Mouse (Mus musculus): ENCODE results near the gene Vtcn1. TPM values are rescaled to one million over a fixed set of nuclear protein-coding genes. Genes with fewer than 3 reads are reported as not detected.

Vtcn1 gene
- total RNA-seq, 2 experiments from 2014 or later: 0.52 to 0.53 TPM

DNA sequence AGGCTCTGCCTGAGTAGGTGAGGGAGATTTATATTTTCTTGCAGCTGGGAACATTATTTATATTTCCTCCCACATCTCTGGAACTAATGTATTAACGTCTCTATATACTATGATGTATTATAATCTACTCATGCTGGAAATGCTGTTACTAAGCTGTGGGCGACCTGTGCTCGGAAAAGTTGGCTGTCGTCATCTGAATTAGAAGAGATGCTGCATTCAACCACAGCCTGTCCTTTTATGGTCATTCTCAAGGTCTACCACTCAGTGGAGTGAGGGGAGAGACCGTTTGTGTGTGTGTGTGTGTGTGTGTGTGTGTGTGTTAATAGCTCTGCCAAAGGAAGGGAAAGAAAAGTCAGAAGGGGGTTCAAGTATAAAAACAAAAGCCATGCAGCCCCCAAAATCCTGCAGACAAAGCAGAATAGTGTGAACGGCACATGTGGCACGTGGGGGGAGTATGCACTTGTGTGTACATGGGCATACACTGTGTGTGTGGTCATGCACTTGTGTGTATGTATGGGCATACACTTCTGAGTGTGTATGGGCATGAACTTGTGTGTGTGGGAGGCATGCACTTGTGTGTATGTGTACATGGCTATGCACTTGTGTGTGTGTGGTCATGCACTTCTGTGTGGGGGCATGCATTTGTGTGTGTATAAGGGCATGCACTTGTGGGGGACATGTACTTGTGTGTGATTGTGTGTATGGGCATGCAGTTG is 86.4 kb downstream of the Vtcn1 start:
- DNase-seq (ENCODE audit: low spot score): no peak
- intact Hi-C loops (cut with DNase I): no loop called here

DNA sequence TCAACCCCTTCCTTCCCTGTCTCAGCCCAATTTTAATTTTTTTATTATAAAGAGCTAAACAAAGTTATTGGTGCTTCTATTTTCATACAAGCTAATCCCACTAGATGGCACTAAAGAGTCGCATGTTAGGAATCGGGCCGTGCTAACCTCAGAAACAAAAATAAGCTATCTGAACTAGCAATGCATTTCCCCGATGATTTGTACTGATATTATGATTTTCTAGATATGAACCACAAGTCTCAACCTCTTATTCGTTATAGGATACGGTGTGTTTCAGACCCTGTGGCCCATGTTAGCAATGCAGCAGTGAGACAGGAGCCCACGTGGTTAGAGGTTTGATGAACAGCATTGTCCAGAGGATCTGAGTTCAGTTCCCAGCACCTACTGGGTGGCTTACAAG is 91.6 kb downstream of the Vtcn1 start:
- intact Hi-C loops (cut with DNase I): loop anchor here (5.0 kb wide), 1 partner anchor 380 kb away; no protein-coding TSS in a partner anchor
- DNase-seq (ENCODE audit: low spot score): no peak

DNA sequence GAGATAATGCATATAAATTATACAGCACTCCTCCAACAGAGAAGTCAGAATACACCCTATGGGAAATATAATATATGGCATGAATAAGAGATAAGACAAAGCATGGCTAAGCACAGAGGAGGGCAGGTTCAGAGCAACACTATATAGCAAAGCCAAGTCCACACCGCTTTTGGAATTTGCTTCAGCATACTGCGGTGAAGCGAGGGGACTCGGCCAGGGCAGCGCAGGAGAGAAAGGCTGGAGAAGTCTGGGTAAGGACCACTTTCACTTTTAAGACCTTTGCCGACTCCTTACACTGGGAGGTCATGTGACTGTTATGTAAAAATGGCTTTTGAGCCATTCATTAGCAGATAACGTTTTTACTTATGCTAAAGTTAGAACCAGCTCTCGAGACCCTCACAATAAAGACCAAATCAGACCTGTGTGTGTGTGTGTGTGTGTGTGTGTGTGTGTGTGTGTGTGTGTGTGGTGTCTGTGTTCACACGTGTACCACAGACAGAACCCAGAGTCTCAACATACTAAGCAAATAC is 95.4 kb downstream of the Vtcn1 start:
- DNase-seq (ENCODE audit: low spot score): no peak
- intact Hi-C loops (cut with DNase I): loop anchor here (5.0 kb wide), 1 partner anchor 233 kb away; the partner anchor contains the start of gene Man1a2

DNA sequence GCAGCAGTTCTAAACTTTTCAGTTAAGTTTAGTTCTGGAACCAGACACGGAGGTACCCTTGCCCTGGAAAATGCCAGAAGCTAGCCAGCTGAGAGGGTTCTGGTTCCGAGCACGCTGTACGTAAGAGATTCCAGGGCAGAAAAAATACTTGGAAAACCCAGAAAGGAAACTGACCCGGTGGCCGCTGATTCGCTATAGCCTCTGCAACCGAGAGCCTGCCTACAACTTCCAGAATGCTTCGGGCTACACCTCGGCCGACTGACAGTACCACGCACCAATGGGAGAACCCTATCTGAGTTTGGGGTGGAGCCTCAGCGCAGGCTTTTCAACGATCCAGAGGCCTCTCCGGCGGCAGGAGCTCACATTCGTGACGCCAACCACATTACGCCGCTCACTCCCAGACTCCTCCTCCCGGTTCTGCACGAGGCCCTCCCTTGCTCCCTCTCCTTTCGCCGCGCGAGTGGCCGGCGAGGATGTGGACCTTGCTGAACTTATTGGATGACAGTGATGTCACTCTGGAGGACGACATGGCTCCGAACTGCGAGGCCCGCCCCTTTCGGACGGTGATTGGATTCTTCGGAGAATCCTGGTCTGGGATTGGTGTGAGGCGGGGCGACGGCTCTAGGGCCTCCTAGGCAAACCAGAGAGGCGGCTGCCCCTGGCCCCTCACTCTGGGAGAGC is 96.7 kb downstream of the Vtcn1 start, which contains the start of gene Trim45:
Gene Trim45 (plus strand): TSS at position 378 of the 681 bp plus-strand sequence.
- intact Hi-C loops (cut with DNase I): loop anchor here (5.0 kb wide), 1 partner anchor 235 kb away; the partner anchor contains the start of gene Man1a2
- DNase-seq (ENCODE audit: low spot score): peak; percentile 99

DNA sequence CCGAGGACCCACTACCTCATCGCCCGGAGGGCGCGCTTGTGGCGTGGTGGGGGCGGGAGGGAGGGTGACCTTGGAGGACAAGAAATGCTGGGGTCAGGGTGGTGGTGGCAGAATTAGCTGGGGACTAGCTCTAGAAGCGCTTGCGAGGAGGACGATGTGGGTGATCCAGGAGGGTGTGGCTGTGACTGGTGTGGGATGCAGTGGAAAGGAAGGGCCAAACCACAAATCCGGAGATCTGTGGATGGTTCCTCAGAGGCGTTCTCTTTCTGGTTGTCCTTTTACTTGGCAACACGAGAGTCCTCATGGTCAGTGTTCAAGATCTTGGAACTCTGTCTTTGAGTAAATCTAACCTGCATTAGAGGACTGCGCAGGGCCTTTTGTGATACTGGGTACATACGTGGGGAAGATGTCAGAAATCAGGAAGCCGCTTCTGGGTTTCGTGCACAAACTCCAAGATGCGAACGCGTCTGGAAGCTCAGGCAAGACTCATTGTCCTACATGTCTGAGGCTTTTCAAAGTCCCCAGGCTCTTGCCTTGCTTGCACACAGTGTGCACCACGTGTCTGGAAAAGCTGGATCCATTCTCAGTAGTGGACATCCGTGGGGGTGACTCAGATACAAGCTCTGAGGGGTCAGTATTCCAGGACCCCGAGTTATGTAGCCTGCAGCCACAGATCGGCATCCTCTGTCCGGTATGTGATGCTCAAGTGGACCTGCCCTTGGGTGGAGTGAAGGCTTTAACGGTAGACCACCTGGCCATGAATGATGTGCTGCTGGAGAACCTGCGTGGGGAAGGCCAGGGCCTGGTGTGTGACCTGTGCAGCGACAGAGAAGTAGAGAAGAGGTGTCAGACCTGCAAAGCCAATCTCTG is 97.5 kb downstream of the Vtcn1 start:
- intact Hi-C loops (cut with DNase I): loop anchor here (5.0 kb wide), 1 partner anchor 235 kb away; the partner anchor contains the start of gene Man1a2
- no peak for DNase-seq (ENCODE audit: low spot score)

DNA sequence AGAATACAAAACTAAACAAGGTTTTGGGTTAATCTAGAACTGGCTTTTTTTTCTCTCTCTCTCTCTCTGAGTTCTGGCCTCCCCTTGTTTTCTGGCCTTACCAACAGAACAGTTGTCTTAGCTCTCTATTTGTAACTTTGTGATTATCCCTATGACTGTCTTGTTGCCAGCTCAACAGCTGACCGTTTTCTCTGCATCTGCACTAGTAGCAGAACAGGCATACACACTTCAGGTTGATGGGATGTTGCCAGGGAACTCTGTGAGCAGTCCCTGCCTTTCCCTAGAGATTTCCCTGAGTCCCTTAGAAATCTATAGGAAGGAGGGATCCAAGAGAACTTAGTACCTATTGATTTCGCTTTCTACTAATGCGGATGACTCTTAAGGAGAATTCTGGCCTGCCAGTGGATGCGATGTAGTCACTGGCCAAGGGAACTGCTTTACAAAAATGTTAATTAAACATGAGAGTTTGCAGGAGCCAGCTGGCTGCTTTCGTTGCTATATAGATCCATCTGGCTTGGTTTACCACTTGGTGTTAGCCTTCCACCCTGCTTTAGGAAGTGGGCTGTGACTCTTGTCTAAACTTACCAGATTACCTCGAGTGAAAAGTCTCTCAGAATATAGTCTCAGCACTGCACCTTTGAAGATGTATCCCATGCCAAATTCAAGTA is 98.9 kb downstream of the Vtcn1 start:
- intact Hi-C loops (cut with DNase I): loop anchor here (5.0 kb wide), 1 partner anchor 237 kb away; the partner anchor contains the start of gene Man1a2
- DNase-seq (ENCODE audit: low spot score): no peak

DNA sequence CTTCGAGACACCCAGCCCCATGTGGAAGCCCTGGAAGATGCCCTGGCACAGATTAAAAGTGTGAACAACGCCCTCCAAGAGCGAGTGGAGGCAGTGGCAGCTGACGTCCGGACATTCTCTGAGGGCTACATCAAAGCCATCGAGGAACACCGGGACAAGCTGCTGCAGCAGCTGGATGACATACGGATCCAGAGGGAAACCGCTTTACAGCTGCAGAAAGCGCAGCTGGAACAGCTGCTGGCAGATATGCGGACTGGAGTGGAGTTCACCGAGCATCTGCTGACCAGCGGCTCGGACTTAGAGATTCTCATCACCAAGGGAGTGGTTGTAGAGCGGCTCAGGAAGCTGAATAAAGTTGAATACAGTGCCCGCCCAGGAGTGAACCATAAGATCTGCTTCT is 99.9 kb downstream of the Vtcn1 start:
- DNase-seq (ENCODE audit: low spot score): peak; percentile 13
- intact Hi-C loops (cut with DNase I): no loop called here

DNA sequence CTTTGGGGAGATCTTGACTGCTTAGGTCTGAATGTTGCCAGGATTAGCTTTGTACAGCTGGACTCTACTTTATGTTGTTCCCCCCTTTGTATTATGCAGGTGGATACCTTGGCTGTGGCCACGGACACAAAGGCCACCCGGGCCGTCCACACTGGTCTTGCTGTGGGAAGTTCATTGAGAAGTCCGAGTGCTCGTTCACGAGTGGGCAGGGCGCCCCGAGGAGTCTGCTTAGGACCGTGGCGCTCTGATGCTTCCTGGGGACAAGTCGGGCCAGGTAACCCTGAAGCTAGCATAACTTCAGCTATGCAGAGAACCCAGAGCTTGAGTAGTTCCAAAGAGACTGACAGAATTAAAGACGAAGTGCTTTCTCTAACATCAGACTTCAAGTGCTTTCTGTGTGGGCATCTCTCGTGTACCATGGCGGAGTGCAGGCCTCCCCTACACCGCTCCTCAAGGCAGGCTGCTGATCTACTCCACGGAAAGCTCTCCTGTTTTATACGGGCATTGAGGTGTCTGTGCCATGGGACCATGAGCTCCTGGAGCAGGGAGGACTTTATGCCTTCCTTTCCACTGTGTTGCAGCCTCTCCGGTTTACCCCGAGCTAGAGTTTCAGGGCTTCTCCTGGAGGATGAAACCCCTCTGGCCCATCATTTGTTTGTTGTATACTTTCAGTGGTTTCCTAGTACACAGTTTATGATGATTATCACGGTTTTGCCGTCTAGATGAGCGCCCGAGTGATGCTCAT is 106.2 kb downstream of the Vtcn1 start:
- intact Hi-C loops (cut with DNase I): no loop called here
- DNase-seq (ENCODE audit: low spot score): no peak

DNA sequence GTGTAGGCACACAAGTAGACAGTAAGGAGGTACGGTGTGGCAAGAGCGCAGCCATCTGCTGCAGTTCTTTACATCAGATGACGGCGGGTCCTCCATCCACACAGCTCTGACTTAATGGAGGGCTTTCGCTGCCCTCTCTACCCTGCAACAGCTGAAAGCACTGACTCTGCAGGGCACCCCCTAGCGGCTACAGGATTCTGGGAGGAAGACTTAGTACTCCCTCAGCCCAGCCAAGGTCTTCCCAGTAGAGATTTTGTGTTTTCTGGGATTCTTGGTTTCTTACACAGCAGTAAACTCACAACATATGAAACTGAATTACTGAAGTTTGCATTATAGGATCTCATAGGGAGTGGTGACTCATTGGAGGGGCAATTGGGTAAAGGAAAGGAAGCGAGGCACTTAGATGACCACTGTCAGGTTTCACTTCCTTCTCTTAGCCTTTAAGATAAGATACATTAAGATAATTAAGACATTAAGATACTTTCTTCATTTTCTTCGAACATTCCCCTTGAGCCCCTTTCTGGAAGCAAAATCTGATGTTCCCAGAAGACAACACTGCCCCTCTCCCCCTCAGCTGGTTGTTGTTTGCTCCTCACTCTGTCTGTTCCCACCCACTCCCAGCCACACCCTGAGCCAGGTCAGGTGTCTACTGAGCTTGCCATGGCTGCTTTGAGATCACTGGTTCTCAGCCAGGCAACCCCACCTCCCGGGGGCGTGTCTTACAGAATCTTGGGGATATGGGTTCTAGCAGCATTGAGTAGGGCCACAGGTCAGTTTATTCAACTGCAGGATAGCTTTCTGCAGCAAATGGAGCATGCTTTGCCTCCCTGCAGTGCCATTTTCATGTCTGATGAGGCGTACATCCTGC is 107.1 kb downstream of the Vtcn1 start:
- intact Hi-C loops (cut with DNase I): no loop called here
- DNase-seq (ENCODE audit: low spot score): no peak

DNA sequence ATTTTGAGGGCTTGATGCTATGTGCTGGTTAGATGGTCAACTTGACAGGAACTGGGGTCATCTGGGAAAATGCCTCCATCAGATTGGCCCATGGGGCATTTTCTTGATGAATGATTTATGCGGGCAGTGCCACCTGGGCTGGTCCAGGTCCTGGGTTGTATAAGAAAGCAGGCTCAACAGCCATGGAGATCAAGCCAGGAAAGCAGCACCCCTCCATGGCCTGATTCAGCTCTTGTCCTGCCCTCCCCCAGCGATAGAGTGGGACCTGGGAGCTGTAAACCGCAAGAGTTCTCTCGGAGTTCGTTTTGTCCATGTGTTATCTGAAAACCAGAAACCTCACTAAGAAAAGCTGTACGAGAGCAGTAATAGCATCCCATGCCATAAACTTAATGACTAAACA is 110.3 kb downstream of the Vtcn1 start:
- intact Hi-C loops (cut with DNase I): no loop called here
- no peak for DNase-seq (ENCODE audit: low spot score)

DNA sequence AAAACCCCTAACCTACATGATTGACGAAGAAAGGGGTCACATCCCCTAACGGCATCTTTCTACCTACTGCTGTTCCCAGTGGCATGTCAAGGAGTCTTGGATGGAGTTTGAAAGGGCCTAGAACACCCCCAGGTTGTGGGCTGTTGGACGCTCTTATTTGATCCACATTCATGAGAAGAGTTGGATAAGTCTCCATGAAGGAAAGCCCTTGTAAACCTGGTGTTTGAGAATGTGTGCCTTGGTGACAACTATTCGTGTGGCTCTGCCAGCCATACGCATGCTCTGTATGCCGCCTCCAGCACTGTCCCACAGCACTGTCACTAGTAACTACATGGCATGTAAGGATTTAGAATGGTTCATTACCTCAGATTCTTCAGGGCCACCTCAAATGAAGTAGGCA is 110.9 kb downstream of the Vtcn1 start:
- intact Hi-C loops (cut with DNase I): no loop called here
- no peak for DNase-seq (ENCODE audit: low spot score)

DNA sequence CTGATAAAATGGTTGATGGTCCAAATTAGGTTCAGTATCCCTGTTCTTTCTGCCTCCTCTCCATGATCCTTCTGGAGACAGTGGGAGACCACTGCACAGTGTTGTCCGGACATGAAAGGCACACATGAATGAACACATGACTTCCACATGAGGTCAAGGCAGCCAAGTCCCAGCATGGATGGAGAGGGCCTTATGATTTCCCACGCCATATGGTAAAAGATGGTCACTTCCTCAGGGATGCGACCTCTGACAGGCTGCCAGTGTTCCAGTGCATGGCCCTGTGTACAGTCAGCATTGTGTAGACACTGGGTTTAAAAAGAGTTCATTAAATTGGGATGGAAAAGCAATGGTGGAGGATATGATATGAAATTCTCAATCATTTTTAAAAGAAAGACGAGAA is 113.0 kb downstream of the Vtcn1 start:
- intact Hi-C loops (cut with DNase I): no loop called here
- DNase-seq (ENCODE audit: low spot score): no peak

DNA sequence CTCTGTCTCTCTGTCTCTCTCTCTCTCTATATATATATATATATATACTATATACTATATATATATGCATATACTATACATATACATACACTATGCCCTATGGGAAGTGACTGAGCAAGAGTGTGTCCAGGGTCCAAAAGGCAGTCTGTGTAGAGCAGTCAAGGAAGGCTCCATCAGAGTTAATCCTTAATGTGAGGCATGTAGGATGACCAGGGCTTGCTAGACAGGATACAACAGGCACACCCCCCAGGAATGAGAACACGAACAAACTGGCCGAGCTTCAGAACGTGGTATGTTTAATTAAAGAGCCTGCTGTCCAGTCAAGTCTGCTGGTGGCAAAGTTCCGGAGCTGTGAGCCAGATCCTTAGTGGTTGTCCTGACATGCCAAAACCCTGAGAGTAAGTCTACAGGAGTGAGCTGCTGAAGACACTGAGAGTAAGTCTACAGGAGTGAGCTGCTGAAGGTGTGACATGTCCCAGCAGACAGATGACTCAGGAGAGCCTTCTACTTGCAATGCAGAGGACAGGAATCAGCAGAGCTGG is 115.3 kb downstream of the Vtcn1 start:
- intact Hi-C loops (cut with DNase I): no loop called here
- no peak for DNase-seq (ENCODE audit: low spot score)

Other genes starting within 250 kb of the Vtcn1 start
- 10 to 100 TPM; 52.8 to 53.8 TPM for gene Man1a2, start 140.0 kb upstream of the Vtcn1 start, total RNA-seq (2021)
- 10 to 100 TPM in 1 of 2 experiments, 1 to 10 TPM in 1; 9.7 to 10.2 TPM for gene Trim45, start 96.7 kb downstream of the Vtcn1 start, total RNA-seq (2021)
- gene Ttf2, start 144.2 kb downstream of the Vtcn1 start, total RNA-seq (2021): 1 to 10 TPM; 2.1 to 2.5 TPM
- gene Cd101, start 204.1 kb downstream of the Vtcn1 start, total RNA-seq (2021): under 1 TPM; 0.23 to 0.25 TPM

Measured in heart, postnatal 25 days (tissue).